Mouse (Mus musculus): ENCODE results near the gene Gm37240.

Gene Gm37240

GRCm38 (mm10) chr3:84516163-84516562 is 1371.2 kb downstream of the Gm37240 start:
- DNase-seq (ENCODE audit: extremely low spot score, low read depth, low spot score): no peak

- DNase-seq (ENCODE audit: extremely low spot score, low read depth, low spot score): peak; percentile 10
These were observed 1374.4 kb downstream of the Gm37240 start for GRCm38 (mm10) chr3:84512774-84513515.

DNA sequence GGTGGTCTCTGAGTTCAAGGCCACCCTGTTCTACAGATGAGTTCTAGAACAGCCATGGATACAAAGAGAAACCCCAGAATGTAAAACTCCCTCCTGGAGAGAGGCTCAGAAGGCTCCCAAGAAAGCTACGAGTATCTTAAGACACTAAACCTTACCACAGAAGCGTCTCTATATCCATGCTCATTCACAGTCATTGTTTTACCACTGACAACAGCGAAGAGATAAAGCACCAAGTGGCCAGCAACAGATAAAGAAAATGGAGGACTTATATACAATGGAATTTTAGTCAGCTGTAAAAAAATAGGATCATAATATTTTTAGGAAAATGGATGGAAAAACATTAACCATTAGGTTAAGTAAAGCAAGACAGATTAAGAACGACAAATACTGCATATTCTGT is 1382.1 kb downstream of the Gm37240 start:
- DNase-seq (ENCODE audit: extremely low spot score, low read depth, low spot score): no peak

GRCm38 (mm10) chr3:84504291-84504690 is 1383.0 kb downstream of the Gm37240 start:
- no peak for DNase-seq (ENCODE audit: extremely low spot score, low read depth, low spot score)

GRCm38 (mm10) chr3:84502101-84502500 is 1385.2 kb downstream of the Gm37240 start:
- no peak for DNase-seq (ENCODE audit: extremely low spot score, low read depth, low spot score)

- no peak for DNase-seq (ENCODE audit: extremely low spot score, low read depth, low spot score)
These were observed 1386.8 kb downstream of the Gm37240 start for GRCm38 (mm10) chr3:84500491-84500890.

DNA sequence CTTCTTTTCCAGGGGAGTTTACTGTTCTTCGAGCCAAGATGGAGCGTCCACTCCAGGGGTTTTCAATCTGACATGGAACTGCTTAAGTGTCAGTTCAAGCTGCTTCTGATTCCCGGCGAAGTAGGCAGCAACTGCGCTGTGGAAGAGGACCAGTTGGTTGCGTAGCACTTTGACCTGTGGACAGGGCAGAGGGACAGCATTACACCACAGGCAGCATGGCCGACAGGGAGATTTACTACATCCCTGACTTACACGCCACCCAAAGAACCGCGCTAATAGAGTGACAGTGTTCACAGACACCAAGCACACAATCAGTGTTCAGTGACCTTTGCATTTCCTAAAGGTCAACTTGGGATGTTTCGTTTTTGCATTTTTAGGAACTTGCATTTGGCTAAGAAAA is 1389.6 kb downstream of the Gm37240 start:
- DNase-seq (ENCODE audit: extremely low spot score, low read depth, low spot score): no peak

GRCm38 (mm10) chr3:84492657-84493056 is 1394.7 kb downstream of the Gm37240 start:
- DNase-seq (ENCODE audit: extremely low spot score, low read depth, low spot score): no peak

DNA sequence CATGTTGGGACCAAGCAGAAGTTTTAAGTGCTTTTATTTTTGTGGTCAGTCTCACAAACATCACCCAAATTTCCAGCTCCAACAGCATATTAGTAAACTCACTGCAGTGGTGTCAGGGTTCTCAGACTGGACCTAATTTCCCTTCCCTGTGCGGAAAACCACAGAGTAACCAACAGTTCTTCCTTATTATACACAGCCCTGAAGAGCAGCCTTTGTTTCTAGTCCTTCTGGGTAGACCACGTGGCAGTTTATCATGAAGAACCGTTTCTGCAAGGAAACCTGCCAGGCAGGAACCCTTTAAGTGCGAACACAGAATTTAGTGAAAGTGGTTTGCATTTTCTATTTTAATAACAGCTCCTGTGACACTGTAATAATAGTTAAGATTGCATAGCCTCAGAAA is 1395.2 kb downstream of the Gm37240 start:
- DNase-seq (ENCODE audit: extremely low spot score, low read depth, low spot score): no peak

DNA sequence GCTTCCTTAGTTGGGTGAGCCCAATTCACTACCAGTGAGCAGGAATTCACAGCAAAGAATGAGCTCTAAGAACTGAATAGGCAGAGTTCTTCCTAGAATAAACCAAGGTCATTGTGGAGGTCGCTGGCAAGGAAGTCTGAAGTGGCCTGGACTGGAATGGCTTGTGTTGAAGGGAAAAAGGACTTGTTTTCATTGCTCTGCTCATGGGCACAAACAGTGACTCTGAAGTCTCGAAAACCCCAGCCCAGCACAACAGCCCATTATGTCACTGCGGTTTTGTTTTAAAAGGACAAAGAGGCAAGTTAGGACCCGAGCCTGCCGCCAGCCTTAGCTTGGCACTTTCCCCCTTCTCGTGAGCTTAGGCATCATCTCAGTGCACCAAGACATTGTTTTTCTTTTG is 1398.6 kb downstream of the Gm37240 start:
- no peak for DNase-seq (ENCODE audit: extremely low spot score, low read depth, low spot score)

DNA sequence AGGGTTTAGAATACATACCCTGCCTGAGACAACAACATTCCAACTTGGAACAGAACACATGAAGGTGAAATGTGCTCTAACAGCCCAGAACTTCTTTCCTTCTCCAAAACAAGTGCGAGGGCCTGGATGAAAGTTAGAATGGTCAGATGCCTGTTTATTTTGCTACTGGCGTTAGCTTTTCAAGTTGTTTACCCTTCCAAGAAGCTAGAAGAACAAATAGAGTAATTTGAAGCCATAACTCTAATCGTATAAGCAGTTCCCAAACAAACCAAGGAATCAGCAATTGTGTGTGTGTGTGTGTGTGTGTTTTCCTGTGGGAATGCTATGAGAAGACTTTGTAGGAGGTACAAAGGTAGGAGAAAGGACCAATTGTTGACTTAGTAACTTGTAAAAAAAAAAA is 1402.4 kb downstream of the Gm37240 start:
- DNase-seq (ENCODE audit: extremely low spot score, low read depth, low spot score): no peak

GRCm38 (mm10) chr3:84484333-84484732 is 1403.0 kb downstream of the Gm37240 start:
- no peak for DNase-seq (ENCODE audit: extremely low spot score, low read depth, low spot score)

DNA sequence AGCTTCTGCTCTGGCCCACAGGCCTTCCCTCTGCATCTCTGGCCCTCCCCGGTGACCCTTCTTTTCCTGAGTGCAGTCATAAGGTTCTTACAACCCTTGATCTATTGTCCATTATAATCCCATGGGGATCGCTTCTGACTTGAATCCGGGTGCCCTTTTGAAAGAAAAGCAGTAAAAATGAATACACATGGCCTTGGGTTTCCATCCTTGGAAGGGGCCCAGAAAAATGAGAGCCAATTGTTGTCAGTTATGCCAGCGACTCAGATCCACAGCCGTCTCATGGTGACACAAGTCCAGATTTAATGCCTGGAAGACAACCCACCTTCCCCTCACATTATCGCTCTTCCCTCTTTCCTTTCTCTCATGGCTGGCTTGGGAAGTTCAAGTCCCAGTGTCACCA is 1405.2 kb downstream of the Gm37240 start:
- no peak for DNase-seq (ENCODE audit: extremely low spot score, low read depth, low spot score)

GRCm38 (mm10) chr3:84481104-84481503 is 1406.2 kb downstream of the Gm37240 start:
- DNase-seq (ENCODE audit: extremely low spot score, low read depth, low spot score): no peak

DNA sequence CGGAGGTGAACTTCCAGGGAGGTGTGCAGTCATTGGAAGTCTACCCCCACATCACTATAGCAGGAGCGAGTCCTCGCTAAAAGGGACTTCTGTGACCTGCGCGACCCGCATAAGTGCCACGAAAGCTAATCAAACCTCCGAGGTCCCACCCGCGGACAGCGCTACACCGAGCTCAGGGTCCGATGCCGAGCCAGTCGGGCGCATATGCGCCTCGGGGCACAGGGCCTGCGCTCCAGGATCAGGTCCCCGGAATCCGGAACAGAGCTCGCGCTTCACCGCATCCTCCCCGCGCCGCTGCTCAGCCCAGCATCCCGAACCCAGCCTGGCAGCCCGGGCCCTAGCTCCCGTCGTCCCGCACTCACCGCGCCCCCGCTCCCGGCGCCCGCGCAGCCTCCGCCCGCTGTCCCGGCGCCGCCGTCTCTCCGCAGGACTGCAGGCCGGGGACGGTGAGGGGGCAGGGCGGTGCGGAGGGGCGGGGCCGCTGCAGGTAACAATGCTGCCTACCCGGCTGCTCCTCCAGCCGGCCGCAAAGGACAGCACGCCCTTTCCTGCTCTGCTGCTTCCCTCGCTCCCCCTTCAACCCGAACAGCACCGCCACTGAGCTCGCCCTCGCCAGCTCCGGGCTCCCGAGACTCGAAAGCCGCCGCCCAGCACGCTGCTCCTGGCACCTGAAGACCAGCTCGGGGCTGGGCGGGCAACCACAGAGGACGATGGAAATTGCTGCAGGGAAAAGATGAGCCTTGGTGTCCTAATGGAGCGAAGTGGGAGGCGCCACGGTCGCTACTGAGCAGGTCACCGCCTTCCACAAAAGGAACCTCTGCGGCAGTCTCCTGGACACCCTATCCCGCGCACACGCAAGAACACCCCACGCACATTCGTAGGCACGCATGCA is 1407.1 kb downstream of the Gm37240 start, which contains the start of gene Fhdc1:
TSS of gene Fhdc1 (minus strand) at position 424 of the 892 bp plus-strand sequence.
- no peak for DNase-seq (ENCODE audit: extremely low spot score, low read depth, low spot score)

DNA sequence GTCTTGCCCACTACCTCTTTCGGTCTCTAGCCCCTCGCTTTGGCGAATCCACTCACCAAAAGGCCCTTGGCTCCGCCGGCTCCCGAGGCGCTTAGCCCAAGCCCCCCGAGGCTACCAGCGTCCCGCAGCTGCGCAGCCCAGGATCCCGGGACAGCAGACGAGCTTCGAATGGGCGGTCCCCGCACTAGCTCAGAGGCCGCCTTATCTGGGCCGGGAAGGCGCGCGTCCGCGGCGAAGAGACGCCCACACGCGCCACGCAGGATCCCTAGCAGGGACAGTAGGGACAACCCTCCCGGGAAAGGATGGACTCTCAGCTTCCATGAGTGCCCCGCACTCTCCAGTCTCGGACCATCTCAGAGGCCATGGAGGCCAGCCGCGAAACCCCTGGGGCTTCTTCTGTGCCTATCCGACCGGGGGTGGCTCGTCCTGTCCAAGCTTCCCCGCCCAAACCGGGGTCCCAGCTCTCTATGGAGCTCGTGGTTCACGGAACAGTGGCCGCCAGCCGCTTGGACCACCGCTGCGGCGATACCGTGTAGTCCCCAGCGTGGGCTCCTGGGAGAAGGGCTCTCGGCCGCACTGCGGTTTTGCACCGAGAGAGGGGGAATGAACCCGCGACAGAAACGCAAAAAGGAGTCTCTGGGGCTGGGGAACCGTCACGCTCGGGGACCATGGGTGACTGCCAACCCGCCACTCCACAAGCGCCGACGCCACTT is 1407.9 kb downstream of the Gm37240 start:
- no peak for DNase-seq (ENCODE audit: extremely low spot score, low read depth, low spot score)

DNA sequence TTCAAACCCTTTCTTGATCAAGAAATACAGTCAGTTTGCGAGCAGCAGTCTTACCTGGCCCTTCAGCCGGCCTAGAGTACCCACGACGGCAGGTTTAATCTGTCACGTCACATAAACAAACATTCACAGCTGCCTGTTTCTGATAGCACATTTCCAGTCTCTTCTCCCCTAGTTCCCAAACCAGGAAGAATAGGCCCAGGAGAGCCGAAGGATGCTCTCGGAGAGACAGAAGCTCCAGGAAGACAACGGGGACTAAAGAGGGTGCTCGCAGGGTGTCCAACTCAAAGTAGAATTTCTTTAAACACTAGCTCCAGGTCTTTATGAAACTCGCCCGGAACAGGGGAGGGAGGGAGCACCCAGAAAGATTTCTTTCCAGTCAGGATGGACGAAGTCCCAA is 1408.4 kb downstream of the Gm37240 start:
- DNase-seq (ENCODE audit: extremely low spot score, low read depth, low spot score): no peak

DNA sequence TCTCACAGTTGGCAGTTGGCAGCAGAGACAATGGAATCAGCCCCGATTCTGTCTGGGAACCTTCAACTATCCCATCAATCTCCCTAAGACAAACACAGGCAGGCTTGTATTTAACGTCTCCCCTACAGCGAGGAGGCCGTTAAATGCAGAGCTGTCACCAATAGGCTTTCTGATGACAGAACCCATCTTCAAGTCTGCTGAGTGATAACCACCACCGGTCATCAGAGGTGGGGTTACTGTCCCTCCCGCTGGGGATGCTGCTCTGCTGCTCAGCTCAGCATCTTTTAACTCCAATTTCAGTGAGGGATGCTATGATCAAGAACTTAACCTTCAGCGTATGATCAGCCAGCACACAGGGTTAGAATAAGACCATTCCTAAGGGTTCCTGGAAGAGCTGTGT is 1409.1 kb downstream of the Gm37240 start:
- DNase-seq (ENCODE audit: extremely low spot score, low read depth, low spot score): no peak

DNA sequence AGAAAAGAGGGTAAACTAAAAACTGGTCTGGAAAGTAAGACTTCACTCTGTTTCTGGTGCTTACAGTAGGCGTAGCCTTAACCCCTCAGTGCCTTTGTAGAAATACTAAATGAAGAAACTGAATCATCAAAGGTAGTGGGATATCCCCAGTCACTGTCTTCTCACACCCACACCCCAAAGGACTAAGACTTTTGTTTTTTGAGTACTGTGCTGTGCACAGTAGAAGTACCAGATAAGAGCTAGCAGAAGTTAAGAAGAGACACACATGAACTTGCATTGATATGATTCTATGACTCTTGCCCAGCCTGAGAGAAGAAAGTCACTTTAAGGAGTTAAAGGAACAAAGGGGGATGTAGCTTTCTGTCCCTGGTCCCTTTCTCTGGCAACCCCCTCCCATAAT is 1409.8 kb downstream of the Gm37240 start:
- DNase-seq (ENCODE audit: extremely low spot score, low read depth, low spot score): no peak

DNA sequence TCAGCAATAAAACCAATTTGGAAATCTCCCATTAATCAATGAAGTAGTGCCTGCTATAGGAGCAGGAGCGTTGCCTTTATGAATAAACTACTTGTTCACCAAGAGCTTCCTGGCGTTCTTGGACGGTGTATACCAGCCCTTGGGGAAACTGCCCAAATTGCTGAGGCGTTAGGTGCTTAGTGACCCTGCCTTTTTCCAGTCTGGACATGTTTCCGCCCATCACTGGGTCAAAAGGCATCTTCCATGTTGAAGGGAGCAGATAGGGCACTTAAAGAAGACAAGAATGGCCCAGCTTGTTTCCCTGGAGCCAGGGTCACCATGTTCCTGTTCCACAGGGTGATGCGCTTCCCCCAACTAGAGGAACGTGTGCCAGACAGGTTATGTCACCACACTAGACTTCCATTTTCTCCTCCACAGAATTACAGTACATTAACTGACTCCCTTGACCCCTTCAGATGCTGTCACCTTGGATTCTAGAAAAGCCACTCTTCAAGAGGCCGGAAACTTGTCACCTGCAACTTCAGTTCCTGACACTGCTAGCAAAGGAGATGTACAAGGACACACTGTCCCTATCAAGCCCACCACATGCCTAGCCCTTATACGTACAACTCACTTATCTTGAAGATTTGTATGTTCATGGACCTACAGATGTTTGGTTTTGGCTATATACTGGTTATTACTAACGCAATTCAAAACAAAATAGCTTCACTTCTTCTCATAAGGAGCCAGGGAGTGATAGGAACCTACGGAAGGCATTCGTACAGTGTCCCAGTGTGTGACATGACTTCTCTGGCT is 1412.1 kb downstream of the Gm37240 start:
- DNase-seq (ENCODE audit: extremely low spot score, low read depth, low spot score): no peak

GRCm38 (mm10) chr3:84474398-84474797 is 1412.9 kb downstream of the Gm37240 start:
- DNase-seq (ENCODE audit: extremely low spot score, low read depth, low spot score): no peak
